Mouse (Mus musculus) hindbrain, embryonic 12.5 days (tissue): Measurements from ENCODE around the gene Abi3. TPM values are rescaled to one million over a fixed set of nuclear protein-coding genes. Genes with fewer than 3 reads are reported as not detected.

Experiments used
- ATAC-seq: fragments of 200-750 bp; cut with Nextera tagmentation; 2 replicates; pipeline ENCODE4 v1.8.0; 2017; ENCODE audit warnings: moderate TSS enrichment; ENCODE audit not compliant: low FRiP score
- H3K27ac ChIP-seq: fragments of 300-500 bp; sonication (generic); 2 replicates; pipeline ENCODE4 v1.5.1; 2016; ENCODE audit warnings: mild to moderate bottlenecking
- H3K27me3 ChIP-seq: fragments of 300-500 bp; sonication (generic); 2 replicates; pipeline ENCODE4 v1.6.1; 2016; ENCODE audit warnings: mild to moderate bottlenecking
- H3K36me3 ChIP-seq: fragments of 300-500 bp; sonication (generic); 2 replicates; pipeline ENCODE4 v1.6.1; 2016; ENCODE audit warnings: mild to moderate bottlenecking
- H3K4me1 ChIP-seq: fragments of 300-500 bp; sonication (generic); 2 replicates; pipeline ENCODE4 v1.6.1; 2016
- H3K4me2 ChIP-seq: fragments of 300-500 bp; sonication (generic); replicated peaks from 2 replicates; pipeline ENCODE4 v1.6.1; 2016; ENCODE audit warnings: mild to moderate bottlenecking
- H3K4me3 ChIP-seq: fragments of 300-500 bp; sonication (generic); 2 replicates; pipeline ENCODE4 v1.5.1; 2016; ENCODE audit warnings: mild to moderate bottlenecking
- H3K9ac ChIP-seq: fragments of 300-500 bp; sonication (generic); 2 replicates; pipeline ENCODE4 v1.6.1; 2016; ENCODE audit warnings: mild to moderate bottlenecking, moderate library complexity
- H3K9me3 ChIP-seq: fragments of 300-500 bp; sonication (generic); replicated peaks from 2 replicates; pipeline ENCODE4 v1.6.1; 2016; ENCODE audit warnings: mild to moderate bottlenecking
- WGBS: fragments of 180-500 bp; shearing (Covaris S2); methylation state at CpG from one replicate; pipeline ENCODE4 v1.1.7; 2016; 5-methylcytosine and 5-hydroxymethylcytosine counted together
- polyA plus RNA-seq: library from polyadenylated mRNA; unstranded; fragments of >200 nt; fragmentation: Nextera tagmentation; extraction: Ambion mirVana; gene quantifications from 2 replicates; pipeline ENCODE4 v1.2.1, GENCODE M21; 2016

Gene Abi3
- polyA plus RNA-seq, 1 experiment from 2014 or later = 3.7 TPM

GRCm38 (mm10) chr11:95789451-95789891, 52.8 kb downstream of the Abi3 start:
- no peaks in the 10 kb centered on the region for H3K4me1 ChIP-seq
- 91% methylated on average over 8 of the region's 8 CpGs for WGBS
- no peaks in the 10 kb centered on the region for H3K9me3 ChIP-seq
- no peaks in the 10 kb centered on the region for H3K36me3 ChIP-seq
- H3K4me2 ChIP-seq = no peak overlapping the region
- H3K27ac ChIP-seq = no peak overlapping the region
- no peak overlapping the region for H3K9ac ChIP-seq
- H3K4me3 ChIP-seq = no peak overlapping the region
- ATAC-seq = no peak
- H3K27me3 ChIP-seq = no peaks in the 10 kb centered on the region

- Histone ChIP-seq H3K36me3 (no peaks in the 10 kb centered on the region), H3K27ac (no peak overlapping the region), H3K9me3 (no peaks in the 10 kb centered on the region), H3K27me3 (no peaks in the 10 kb centered on the region), H3K9ac (no peak overlapping the region), H3K4me2 (no peak overlapping the region), H3K4me3 (no peak overlapping the region), H3K4me1 (no peaks in the 10 kb centered on the region)
- 89% methylated on average over 6 of the region's 6 CpGs for WGBS
- no peak for ATAC-seq
Observed at GRCm38 (mm10) chr11:95786511-95786910, 55.8 kb downstream of the Abi3 start.

GRCm38 (mm10) chr11:95785675-95786074, 56.6 kb downstream of the Abi3 start:
- WGBS = 93% methylated on average over 4 of the region's 4 CpGs
- H3K27ac ChIP-seq = no peak overlapping the region
- ATAC-seq = no peak
- H3K36me3 ChIP-seq = no peaks in the 10 kb centered on the region
- H3K9ac ChIP-seq = no peak overlapping the region
- no peaks in the 10 kb centered on the region for H3K4me1 ChIP-seq
- no peaks in the 10 kb centered on the region for H3K9me3 ChIP-seq
- H3K4me3 ChIP-seq = no peak overlapping the region
- no peaks in the 10 kb centered on the region for H3K27me3 ChIP-seq
- no peak overlapping the region for H3K4me2 ChIP-seq

GRCm38 (mm10) chr11:95783958-95784357, 58.3 kb downstream of the Abi3 start:
- H3K27me3 ChIP-seq = no peaks in the 10 kb centered on the region
- no peak overlapping the region for H3K4me2 ChIP-seq
- WGBS = 82% methylated on average over 9 of the region's 9 CpGs
- H3K27ac ChIP-seq = no peak overlapping the region
- no peaks in the 10 kb centered on the region for H3K4me1 ChIP-seq
- ATAC-seq = no peak
- H3K9ac ChIP-seq = no peak overlapping the region
- H3K36me3 ChIP-seq = no peaks in the 10 kb centered on the region
- no peak overlapping the region for H3K4me3 ChIP-seq
- H3K9me3 ChIP-seq = no peaks in the 10 kb centered on the region

- 80% methylated on average over 4 of the region's 4 CpGs for WGBS
- H3K27ac ChIP-seq = no peak overlapping the region
- no peaks in the 10 kb centered on the region for H3K36me3 ChIP-seq
- H3K9ac ChIP-seq = no peak overlapping the region
- no peak overlapping the region for H3K4me2 ChIP-seq
- H3K4me3 ChIP-seq = no peak overlapping the region
- no peak for ATAC-seq
- H3K4me1 ChIP-seq = no peaks in the 10 kb centered on the region
- no peaks in the 10 kb centered on the region for H3K9me3 ChIP-seq
- H3K27me3 ChIP-seq = no peaks in the 10 kb centered on the region
Observed at GRCm38 (mm10) chr11:95783457-95783856, 58.8 kb downstream of the Abi3 start.

DNA sequence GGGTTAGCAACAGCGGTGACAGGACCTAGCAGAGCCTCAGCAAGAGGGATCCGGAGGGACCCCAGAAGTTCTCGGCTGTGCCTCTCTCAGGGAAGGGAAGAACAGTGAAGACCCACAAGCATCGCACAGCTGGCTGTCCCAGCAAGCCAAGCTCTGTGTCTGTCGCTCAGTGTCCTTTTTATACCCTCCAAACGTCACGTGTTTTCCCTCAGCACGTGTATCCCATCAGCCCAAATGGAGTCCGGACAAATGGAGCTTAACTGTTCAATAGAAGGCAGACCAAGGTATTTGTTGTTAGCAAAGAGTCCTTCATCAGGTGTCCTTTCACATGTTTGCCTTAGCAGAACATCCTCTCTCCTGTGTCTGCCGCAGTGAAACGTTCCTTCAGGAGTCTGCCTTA, 60.7 kb downstream of the Abi3 start:
- H3K27ac ChIP-seq = no peak overlapping the region
- H3K4me3 ChIP-seq = no peak overlapping the region
- H3K4me2 ChIP-seq = no peak overlapping the region
- ATAC-seq = no peak
- no peaks in the 10 kb centered on the region for H3K36me3 ChIP-seq
- H3K4me1 ChIP-seq = no peaks in the 10 kb centered on the region
- H3K9me3 ChIP-seq = no peaks in the 10 kb centered on the region
- WGBS = 83% methylated on average over 11 of the region's 11 CpGs
- H3K9ac ChIP-seq = no peak overlapping the region
- no peaks in the 10 kb centered on the region for H3K27me3 ChIP-seq

DNA sequence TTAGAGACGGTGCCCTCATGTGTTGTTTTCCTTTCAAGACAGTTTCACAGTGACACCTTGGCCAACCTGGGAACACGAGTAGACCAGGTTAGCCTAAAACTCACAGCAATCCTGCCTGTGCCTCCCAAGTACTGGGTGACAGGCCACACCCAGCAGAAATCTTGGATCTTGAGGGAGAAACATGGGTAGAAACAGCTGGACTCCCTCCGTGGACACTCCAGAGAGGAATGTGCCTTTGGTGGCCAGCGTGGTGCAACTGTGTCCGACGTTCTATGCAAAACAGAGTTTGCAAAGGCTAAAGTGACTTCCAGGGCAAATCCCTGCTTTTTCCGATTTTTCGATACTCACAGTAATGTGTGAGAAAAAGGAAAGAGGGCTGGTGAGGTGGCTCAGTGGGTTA, 61.8 kb downstream of the Abi3 start:
- Histone ChIP-seq H3K27ac (no peak overlapping the region), H3K36me3 (no peaks in the 10 kb centered on the region; the same call in 1 of the 2 replicates), H3K4me2 (no peak overlapping the region), H3K27me3 (no peaks in the 10 kb centered on the region), H3K4me3 (no peak overlapping the region), H3K9me3 (no peaks in the 10 kb centered on the region), H3K4me1 (no peaks in the 10 kb centered on the region), H3K9ac (no peak overlapping the region)
- WGBS = 96% methylated on average over 8 of the region's 8 CpGs
- no peak for ATAC-seq

Other genes with a start within 250 kb of the Abi3 start
- 186 and 188 TPM in 2 replicates for gene Phb, start 175.5 kb downstream of the Abi3 start, polyA plus RNA-seq
- gene Zfp652, start 129.8 kb downstream of the Abi3 start, polyA plus RNA-seq = 30.5 and 31.1 TPM in 2 replicates
- 1.4 and 1.8 TPM in 2 replicates for gene B130006D01Rik, start 118.9 kb downstream of the Abi3 start, polyA plus RNA-seq
- 0.43 TPM in 1 of 2 replicates, not detected in the other for gene Phospho1, start 18.0 kb downstream of the Abi3 start, polyA plus RNA-seq
- gene Gngt2, start 5.3 kb downstream of the Abi3 start, polyA plus RNA-seq = 5.5 and 7.9 TPM in 2 replicates
- not detected in 2 replicates for gene B4galnt2, start 72.4 kb upstream of the Abi3 start, polyA plus RNA-seq
- 71.1 and 73.3 TPM in 2 replicates for gene Igf2bp1, start 163.5 kb upstream of the Abi3 start, polyA plus RNA-seq
- not detected in 2 replicates for gene Gip, start 182.1 kb upstream of the Abi3 start, polyA plus RNA-seq
- gene Snf8, start 192.4 kb upstream of the Abi3 start, polyA plus RNA-seq = 115 and 118 TPM in 2 replicates
- gene Ube2z, start 222.9 kb upstream of the Abi3 start, polyA plus RNA-seq = 40.7 and 43.4 TPM in 2 replicates
- gene Atp5g1, start 233.2 kb upstream of the Abi3 start, polyA plus RNA-seq = 377 and 424 TPM in 2 replicates